Mouse (Mus musculus) right cerebral cortex, postnatal 10 days (tissue): ENCODE data around the gene Igsf8.
A peak's percentile ranks its signal among the peaks of the same experiment; 100 is the strongest.

ENCODE experiments used
- DNase-seq, 2 experiments: peaks; one replicate each; pipeline ENCODE4 v3.0.0; 2021; ENCODE audit warnings: low spot score in 2 of 2

The Igsf8 gene

GRCm38 (mm10) chr1:172302851-172303250, 41.4 kb downstream of the Igsf8 start:
- no peak for DNase-seq

GRCm38 (mm10) chr1:172304443-172304842, 43.0 kb downstream of the Igsf8 start:
- no peak for DNase-seq

- no peak for DNase-seq
These were observed 43.7 kb downstream of the Igsf8 start for GRCm38 (mm10) chr1:172305153-172305552.

- DNase-seq: no peak
These were observed 44.2 kb downstream of the Igsf8 start for GRCm38 (mm10) chr1:172305635-172306034.

- DNase-seq: no peak
These were observed 44.8 kb downstream of the Igsf8 start for GRCm38 (mm10) chr1:172306196-172306595.

GRCm38 (mm10) chr1:172306885-172307284, 45.4 kb downstream of the Igsf8 start:
- DNase-seq: no peak

GRCm38 (mm10) chr1:172307936-172308335, 46.5 kb downstream of the Igsf8 start:
- DNase-seq: peak; percentile 41 to 57

- peak; percentile 76 to 89 for DNase-seq
These were observed 47.0 kb downstream of the Igsf8 start for GRCm38 (mm10) chr1:172308409-172308808.

GRCm38 (mm10) chr1:172309699-172310398, 48.4 kb downstream of the Igsf8 start:
- peak; percentile 94 to 95 for DNase-seq

- peak; percentile 56 to 75 for DNase-seq
These were observed 49.9 kb downstream of the Igsf8 start for GRCm38 (mm10) chr1:172311248-172311906.

GRCm38 (mm10) chr1:172311921-172312767, 50.7 kb downstream of the Igsf8 start:
- DNase-seq: peak; percentile 87

- peak; percentile 70 to 82 for DNase-seq
These were observed 51.5 kb downstream of the Igsf8 start for GRCm38 (mm10) chr1:172312768-172313561.

GRCm38 (mm10) chr1:172313613-172314411, 52.4 kb downstream of the Igsf8 start:
- peak; percentile 46 to 62 for DNase-seq

GRCm38 (mm10) chr1:172314911-172315310, 53.5 kb downstream of the Igsf8 start:
- peak; percentile 37 to 58 for DNase-seq

- DNase-seq: peak in 1 of 2 experiments; percentile 26
These were observed 56.0 kb downstream of the Igsf8 start for GRCm38 (mm10) chr1:172317431-172317830.

GRCm38 (mm10) chr1:172317946-172318345, 56.5 kb downstream of the Igsf8 start:
- peak; percentile 40 to 54 for DNase-seq

- DNase-seq: peak; percentile 46 to 63
These were observed 57.1 kb downstream of the Igsf8 start for GRCm38 (mm10) chr1:172318424-172319035.

- DNase-seq: peak; percentile 38 to 58
These were observed 57.9 kb downstream of the Igsf8 start for GRCm38 (mm10) chr1:172319346-172319745.

GRCm38 (mm10) chr1:172319921-172320411, 58.5 kb downstream of the Igsf8 start:
- peak; percentile 47 to 76 for DNase-seq

GRCm38 (mm10) chr1:172322725-172323124, 61.3 kb downstream of the Igsf8 start:
- peak; percentile 32 to 60 for DNase-seq
